Mouse (Mus musculus): ENCODE data around the gene Amph.

DNA sequence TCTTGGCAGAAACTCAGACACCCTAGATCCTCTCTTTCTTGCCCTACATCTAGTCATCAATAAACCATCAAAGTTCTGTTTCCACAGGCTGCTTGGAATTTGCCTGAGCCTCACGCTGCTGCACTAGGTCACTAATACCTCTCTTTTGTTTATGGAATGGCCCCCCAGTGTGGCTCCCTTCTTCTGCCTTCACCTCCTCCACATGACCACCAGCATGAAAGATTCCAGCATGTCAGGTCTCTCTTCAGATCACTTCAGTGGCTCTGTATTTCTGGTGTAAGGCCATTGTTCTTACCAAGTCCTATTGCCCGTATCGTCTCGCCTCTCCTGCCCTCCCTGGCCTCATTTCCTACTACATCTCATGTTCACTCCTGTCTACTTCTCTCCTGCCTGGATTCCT lies 39.3 kb downstream of the Amph start:
- TF ChIP-seq POLR2A (IDR thresholded peaks at IDR 0.05; ENCODE audit: low read depth, low read length), result no peak
- no peak for TF ChIP-seq CTCF (IDR thresholded peaks at IDR 0.05; ENCODE audit: extremely low read depth, insufficient read length, insufficient replicate concordance, low read depth, low read length)
